Mouse (Mus musculus) CD8-positive naive resting alpha-beta T cell, adult 2 months (primary cell): ENCODE data around the gene Baiap2l1.

Source experiments
- DNase-seq, 2 experiments: peaks; one replicate each; pipeline ENCODE4 v3.0.0; 2022; ENCODE audit warnings: low read depth in 2 of 2, low spot score in 2 of 2

Gene Baiap2l1

GRCm38 (mm10) chr5:144234222-144234621 lies 123.7 kb downstream of the Baiap2l1 start:
- no peak for DNase-seq

- no peak for DNase-seq
These were observed 125.4 kb downstream of the Baiap2l1 start for GRCm38 (mm10) chr5:144232531-144232930.

DNA sequence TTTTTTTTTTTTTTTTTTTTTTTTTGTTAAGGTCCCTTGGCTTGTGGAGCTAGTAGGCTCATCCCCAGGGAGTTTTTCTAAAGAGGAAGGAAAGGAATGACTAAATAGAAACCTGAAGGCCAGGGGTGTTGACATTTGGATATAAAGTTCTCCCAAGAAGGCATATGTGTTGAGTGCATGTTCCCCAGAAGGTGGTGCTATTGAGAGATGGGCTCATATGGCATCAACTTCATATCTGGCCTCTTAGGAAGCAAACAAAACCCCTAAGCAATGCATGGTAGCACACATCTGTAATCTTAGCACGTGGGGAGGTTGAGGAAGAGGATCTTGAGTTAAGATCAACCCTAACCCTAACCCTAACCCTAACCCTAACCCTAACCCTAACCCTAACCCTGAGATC lies 126.5 kb downstream of the Baiap2l1 start:
- DNase-seq, result no peak

DNA sequence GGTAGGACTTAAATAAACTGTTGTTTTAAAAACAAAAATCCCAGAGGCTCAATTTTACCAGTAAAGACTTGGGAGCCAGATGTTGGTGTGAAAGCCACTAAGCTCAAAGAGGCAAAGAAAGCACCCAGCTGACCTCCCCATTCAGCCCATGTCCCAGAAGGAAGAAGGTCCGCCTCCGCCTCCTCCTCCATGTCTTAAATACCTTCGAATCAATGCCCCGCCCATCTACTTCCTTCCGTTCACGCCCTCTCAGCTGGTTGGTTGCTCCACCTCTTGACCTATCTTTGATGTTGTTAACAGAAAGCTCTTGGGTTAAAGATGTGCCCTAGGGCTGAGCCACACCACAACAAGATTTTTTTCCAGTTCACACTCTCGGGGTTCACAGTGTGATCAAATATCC lies 127.7 kb downstream of the Baiap2l1 start:
- no peak for DNase-seq

DNA sequence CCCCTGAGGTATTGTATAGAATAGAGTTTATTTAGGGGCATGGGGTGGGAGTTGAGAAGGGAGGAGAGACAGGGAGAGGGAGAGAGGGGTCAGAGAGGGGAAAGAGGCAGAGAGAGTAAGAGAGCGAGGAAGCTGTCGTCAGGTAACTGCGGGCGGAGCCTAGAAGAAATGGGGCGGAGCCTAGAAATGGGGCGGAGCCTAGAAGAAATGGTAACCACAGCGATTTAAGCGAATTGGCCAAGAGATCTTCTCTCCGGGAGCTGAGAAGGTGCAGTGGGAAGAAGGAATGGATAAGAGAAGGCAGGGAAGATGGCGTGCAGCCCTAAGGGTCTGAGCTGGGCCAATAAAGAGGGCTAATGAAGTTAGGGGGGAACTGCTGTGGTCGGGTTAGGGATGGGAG lies 131.7 kb downstream of the Baiap2l1 start:
- no peak for DNase-seq

DNA sequence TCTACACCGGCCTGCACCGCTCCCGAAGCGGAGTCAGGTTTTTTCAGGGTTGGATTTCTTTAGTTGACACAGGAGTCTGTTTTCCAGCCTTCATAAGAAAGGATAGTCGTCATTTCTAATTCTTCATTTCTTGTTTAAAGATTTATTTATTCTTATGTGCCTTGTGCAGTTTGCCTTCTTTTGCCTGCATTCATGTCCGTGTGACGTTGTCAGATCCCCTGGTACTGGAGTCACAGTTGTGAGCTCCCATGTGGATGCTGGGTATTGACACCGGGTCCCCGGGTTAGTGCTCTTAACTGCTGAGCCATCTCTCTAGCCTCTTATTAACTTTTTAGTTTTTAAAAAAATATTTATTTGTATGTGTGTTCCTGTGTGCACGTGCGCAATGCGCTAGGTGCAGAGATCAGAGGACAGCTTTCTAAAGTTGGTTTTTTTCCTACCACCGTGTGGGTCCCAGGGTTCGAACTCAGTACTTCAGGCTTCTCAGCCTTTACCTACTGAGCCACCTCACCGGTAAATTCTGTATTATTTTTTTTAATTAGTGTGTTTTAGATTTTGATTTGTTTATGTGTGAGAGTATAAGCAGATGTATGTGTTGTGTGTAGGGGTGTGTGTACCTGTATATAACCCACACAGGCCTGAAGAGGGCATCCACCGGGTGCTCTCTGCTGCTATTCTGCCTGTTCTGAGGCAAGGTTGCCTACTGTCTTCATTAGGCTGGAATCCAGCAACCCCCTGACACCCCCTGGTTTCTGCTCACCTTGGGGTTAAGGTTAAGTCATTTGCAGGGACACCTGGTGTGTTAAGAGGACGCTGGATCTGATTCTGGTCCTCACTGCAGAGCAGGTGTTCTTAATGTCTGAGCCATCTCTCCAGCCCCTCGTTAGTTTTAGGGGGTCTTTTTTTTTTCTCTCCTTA lies 133.8 kb downstream of the Baiap2l1 start:
- DNase-seq, result no peak

DNA sequence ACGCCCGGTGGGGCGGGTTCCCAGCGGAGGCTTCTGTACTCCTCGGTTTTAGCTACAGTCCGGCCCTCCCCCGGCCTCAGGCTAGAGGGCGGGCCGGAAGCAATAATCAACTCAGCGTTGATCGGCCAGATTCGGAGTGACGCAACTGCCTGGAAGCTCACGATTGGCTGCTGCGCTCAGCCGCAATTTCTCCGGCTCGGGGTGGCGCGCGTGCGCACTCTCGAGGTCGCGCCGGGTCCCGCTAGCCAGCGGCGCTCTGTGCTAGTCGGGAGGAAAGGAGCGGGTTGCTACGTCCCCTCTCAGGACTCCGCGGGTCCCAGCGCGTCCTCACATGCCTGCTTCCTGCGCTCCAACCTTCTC lies 134.4 kb downstream of the Baiap2l1 start, which contains the start of gene Tecpr1:
Gene Tecpr1 (minus strand): TSS at position 113 of the 360 bp plus-strand sequence.
- DNase-seq, result peak; percentile 90 to 93

DNA sequence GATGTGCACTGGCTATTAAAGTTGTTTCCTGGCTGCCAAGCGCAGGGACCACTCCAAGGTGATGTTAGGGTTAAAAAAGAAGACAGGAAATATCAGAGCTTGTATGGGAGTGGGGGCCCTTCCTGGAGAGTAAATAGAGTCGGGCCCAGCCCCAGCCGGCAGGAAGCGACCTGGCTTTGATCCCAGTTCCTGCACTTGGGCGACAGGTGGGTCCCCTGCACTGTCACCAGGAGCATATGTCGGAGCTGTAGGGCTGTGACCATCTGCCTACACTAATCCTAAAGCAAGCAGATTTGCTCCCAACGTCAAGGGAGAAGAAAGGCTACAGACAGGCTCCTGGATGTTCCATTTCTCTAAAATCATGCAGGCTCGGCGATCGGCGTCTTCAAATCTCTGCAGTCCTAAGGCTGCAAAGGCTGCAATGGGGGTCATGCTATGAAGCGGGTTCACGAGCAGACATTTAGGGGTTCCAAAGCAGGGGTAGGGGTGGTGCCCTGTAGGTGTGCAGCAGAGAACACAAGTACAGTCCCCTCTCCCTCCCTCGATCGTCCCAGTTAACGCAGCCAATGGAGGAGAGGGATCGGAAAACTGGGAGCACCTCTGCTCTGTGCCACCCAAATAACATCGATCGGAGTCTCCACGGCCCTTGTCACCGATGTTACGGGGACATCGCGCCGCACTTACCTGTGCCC lies 135.0 kb downstream of the Baiap2l1 start:
- peak; percentile 47 to 52 for DNase-seq

DNA sequence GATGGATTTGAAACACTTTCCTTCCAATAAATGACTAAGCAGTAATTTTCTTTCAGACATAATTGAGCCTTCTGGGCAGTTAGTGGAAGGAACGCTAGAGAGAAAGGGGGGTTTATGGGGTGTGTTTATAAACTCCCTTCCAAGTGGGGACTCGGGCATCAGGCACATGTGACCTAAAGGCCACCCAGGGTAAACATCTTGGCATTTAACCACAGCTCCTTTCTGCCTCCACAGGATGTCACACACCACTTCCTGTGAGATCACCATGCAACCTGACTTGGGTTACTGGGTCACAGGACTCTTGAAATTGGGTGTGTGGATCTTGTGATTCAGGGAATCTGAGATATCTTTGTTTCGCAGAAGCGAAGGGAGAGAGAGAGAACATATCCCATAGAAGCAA lies 136.6 kb downstream of the Baiap2l1 start:
- peak; percentile 78 to 85 for DNase-seq

GRCm38 (mm10) chr5:144219936-144220335 lies 138.0 kb downstream of the Baiap2l1 start:
- no peak for DNase-seq

GRCm38 (mm10) chr5:144219306-144219705 lies 138.6 kb downstream of the Baiap2l1 start:
- DNase-seq, result no peak

- no peak for DNase-seq
These were observed 139.9 kb downstream of the Baiap2l1 start for GRCm38 (mm10) chr5:144218061-144218460.

DNA sequence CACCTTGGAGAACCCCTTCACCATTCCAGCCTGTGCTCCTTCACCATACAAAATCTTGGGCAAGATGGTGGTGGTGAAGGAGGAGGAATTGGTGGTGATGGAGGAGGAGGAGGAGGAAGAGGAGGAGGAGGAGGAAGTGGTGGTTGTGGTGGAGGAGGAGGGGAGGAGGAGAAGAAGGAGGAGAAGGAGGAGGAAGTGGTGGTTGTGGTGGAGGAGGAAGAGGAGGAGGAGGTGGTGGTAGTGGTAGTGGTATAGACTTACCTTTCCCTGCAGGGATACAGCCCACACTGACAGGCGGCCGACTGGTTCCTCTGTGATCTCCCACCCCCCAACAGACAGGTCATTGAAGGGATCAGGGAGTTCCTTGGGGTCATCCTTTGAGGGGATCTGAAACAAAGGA lies 141.9 kb downstream of the Baiap2l1 start:
- no peak for DNase-seq
